Mouse (Mus musculus) MN1 (cell line): ENCODE data around the gene Cep112.
A peak's percentile ranks its signal among the peaks of the same experiment; 100 is the strongest.

Experiments used
- DNase-seq: peaks from one replicate; pipeline ENCODE4 v3.0.0-alpha.2; 2016; ENCODE audit warnings: low spot score

Gene Cep112

DNA sequence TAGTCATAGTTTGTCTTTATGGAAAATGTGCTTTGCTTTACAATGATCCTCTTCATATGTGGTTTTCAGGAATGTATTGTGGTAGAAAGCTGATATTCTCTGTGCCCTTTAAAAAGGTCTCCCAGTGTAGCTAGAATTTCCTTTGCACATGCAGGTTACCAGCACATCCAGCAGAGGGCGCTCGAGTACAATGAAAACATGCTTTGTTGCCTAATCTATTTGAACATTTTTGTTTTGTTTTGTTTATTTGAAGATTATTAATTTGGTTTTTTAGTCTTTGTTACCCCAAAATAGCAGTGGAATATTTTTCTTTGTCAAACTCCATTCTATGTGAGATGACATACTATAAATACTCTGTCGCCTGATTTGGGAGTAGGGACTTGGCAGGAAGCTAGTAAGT lies 24.8 kb downstream of the Cep112 start:
- DNase-seq, result peak; percentile 57

DNA sequence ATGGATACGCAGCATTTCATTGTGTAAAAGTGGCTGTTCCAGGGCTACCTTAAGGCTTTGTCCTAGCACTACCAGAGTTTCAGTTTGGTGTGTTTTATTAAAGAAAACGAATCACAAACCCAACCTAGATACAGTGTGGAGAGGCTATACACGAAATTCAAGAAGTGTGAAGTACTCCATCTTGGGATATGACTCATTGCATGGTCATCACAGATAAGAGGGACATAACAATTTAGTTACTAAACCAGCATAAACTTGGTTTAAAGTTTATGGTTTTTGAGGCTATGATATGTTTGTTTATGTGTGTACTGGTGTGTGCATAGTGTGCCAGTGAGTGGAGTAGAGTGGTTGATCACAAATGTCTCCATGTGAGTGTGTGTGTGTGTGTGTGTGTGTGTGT lies 34.6 kb downstream of the Cep112 start:
- no peak for DNase-seq

DNA sequence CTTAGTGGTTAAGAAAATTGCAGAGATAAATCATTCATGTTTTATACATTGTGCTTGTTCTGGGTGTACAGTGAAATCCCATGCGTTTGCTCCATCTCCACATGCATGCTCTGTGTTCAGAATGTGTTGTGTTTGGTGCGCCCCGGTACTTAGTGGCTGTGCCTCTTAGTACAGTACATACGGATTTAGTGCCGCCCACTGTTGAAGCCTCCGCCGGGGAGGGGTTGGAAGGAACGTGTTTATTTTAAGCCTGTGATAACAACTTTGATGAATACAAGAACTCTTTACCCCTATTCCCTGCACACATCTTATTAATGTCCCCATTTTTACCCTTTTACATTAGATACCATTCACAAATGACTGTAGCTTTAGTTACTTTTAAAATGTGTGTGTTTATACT lies 39.1 kb downstream of the Cep112 start:
- DNase-seq, result no peak

DNA sequence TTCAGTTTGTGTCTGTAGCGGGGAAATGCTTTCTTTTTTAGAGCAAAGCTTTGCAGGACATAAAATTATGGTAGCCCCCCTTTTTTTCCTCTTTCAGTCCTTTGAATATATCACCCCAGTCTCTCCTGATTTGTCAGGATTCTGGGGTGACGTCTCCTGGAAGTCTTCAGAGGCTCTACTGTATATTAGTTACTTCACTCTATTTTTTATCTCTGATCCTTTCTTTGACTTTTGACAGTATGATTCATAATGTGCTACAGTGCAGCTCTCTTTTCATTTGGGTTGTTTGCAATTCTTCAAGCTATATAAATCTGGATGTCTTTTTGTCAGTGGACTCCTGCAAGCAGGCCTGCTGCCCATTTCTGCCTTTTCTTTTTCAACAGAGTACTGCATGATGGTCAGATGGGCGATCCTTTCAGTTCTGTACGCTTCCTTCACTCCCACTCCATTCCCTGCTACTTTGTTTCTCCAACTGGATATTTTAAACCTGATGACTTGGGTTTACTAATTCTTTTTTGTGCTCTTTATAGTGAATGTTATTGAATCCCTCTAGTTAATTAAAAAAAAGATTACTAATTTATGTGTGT lies 39.8 kb downstream of the Cep112 start:
- DNase-seq, result no peak

DNA sequence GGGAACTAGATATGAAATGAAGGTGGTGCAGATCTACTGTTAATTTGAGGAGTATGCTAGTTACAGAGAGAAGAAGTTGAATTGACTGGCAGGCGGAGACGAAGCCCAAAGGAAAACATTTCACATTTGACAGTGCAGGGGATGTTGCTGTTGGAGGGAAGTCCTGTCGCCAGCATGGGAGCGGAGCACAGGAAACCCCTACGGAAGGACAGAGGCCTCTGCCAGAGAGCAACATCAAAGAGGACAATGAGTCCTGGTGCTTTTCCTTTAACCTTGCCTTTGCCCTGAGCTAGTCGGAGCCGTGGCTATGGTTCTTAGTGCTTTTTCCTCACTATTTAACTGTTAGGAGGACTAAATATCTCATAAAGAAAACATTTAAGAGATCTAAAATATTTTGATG lies 50.7 kb downstream of the Cep112 start:
- DNase-seq, result no peak

DNA sequence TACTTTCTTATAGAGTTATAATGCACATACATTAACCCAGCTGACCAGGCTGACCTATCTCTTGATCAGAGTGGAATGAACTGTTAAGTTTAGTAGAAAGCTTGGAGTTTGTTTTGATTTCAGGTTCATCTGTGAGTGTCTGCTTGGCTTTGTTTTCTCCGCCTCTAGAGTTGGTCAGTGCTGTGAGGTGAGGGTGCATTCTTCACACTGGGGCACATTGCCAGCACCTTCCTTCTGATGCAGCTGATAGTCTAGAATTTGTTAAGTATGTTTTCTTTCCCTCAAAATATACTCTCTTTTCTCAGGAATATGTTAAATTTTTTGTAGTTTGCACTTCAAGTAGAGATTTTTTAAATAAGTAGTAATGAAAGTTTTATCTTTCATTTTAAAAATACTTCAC lies 51.2 kb downstream of the Cep112 start:
- DNase-seq, result no peak

DNA sequence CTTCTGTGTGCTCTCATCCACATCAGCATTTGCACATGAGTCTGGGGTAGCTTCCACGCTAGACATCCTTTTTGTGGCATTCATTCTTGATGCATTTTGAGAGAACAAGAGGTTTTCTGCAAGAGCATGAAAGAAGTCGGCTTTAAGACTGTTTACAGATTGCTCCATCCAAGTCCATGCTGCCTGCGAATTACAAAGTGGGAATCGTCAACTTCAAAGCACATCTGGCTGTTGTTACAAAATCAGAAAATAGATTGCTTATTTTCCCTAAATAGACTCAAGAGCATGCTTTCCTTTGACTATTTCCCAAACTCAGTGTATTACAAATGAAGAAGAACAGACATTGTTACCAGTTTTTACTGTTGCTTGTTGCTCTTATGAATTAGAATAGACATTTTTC lies 59.0 kb downstream of the Cep112 start:
- DNase-seq, result no peak

DNA sequence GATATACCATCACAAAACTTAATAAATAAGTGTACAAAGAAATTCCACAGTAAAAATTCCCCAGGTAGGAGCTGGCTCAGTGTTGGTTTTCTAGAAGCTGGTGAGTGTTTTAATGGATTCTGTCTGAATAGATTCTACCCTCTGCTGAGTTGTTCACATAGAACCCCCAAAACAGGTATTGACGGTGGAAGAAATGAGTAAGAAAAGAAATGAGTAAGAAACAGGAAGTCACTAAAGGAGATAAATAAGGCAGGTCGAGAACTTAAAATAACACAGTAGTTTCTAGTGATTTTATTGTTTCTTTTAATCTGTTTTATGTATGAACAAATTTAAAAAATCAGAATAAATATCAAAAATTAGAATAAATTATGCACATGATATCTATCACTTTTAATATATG lies 63.3 kb downstream of the Cep112 start:
- no peak for DNase-seq

DNA sequence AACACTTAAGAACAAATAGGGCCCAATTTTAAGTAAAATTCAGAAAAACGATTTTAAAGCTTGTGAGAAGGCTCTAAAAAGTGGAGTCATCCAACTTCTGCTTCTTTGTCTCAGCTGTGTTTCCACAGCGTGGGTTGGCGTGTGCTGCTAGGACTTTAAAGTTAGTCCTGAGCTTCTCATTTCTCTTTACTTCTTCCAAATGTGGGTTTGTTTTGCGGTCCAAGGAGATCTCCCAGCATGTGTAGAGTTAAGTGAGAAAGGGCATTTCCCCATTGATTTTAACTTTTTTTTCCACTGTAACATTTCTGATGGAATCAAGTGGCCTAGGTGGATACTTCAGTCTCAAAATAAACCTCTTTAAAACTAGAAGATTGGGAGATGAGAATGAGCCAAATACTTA lies 64.9 kb downstream of the Cep112 start:
- DNase-seq, result no peak

DNA sequence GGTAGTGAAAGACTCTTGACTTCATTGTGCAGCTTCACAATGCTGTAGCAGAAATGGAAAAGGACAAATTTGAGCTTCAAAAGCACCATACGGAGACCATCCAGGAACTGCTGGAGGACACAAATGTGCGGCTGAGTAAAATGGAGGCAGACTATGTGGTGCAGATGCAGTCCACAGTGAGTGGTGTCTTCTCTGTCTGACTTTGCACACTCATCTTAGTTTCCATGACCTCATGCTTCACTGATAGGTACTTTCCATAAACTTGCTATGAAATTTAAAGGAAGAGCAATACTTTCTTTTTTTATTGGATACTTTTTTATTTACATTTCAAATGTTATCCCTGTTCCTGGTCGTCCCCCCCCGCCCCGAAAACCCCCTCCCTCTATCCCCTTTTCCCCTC lies 83.2 kb downstream of the Cep112 start:
- DNase-seq, result no peak

DNA sequence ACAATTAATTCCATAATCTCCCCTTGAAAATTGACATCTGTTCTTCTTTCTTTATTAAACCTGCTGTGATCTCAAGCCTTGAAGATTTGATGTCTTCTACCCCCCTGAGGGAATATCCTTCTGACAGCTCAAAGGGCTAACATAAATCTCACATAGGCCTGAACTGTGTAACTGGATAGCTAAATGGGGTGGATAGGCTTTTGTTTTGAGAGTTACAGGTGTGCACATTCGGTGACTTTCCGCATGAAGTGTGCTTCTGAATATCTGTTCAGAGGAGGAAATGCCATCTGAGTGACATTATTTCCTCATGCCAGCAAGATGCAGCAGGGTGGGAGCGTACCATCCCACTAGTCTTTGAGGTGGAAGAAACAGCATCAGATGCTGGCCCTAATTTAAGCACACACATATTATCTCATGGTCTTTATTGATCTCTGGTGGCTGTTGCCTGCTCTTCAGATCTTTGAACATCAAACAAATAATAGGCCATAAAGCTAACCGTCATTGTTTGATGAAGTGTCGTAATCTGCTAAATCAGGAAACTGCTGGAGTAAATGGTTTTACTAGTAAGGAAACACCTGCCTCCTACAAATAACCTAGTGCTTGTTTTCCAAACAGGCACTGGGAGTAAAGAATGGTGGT lies 102.9 kb downstream of the Cep112 start:
- DNase-seq, result no peak

DNA sequence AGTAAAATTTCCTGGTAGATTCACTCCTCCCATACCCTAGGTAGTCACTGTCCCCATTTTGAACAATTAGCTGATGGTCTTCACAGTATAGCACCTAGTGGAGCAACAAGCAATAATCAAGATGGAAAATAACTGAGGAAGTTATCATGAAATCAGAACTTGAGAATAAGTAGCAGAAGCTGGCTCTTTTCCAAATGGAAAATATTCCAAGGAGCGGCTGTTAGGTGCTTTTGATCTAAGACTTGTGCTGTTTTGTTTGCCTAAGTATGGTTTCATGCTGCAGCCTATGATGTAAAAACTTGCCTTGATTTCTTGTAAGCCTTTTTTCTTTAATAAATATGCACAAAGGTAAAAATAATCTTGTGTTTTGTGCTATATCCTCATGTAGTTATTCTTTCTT lies 107.9 kb downstream of the Cep112 start:
- DNase-seq, result no peak

DNA sequence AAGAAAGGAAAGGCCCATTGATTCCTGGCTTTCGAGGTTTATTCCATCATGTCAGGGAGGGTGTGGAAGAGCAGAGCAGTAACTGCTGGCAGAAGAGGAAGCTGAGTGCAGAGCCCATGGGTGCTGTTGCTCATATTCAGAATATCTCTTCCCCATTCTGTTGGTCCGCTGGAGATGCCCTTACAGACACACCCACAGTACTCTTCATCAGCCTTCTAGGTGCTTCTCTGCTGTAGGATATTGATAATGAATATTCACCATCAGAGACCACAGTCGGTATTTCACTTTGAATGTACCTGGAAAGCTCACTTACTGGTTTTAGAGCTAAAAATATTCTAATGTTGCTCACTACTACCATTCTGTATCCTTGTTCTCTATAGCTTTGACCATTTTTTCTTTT lies 109.0 kb downstream of the Cep112 start:
- no peak for DNase-seq

DNA sequence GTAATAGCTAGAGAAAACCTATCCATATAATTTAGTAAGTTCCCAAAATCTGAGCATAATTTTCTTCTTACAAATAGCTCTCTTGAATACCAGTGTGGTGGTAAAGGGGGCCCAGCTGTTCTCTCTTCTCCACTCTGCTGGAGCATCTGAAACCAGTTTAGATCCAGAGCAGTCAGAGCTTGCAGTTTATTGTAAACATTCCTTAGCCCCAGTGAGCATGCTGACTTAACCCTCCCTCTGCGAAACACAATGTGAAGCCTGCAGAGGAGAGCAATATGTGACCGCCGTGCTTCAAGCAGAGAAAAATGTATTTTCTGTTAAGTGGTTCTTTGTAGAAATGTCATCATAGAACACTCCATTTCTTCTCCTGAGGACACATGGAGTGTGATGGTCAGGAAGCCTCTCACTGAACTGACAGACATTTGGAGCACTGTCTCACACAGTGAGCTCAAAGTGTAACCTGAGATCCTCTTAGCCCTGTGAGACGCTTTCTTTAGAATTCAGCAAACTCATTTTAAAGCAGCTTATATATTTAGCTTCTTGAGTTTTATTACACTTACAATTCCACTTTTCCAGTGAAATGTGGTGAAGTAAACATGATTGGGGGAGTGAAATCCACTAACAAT lies 128.1 kb downstream of the Cep112 start:
- no peak for DNase-seq

DNA sequence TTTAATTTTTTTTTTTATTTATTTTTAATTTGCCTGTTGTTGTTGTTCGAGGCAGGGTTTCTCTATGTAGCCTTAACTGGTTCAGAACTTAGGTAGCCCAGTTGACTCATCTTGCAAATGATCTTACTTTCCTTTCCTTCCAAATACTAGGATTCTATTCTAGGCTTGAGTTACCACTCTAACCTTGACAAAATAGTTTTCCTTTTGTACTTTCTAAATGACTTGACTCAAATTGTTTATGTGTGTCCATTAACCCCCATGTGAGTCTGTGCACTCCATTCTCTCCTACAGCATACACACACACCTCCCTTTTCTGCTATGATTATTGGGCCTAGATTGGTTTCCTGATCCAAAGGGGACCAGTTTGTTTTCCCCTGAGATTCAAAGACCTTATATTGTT lies 128.9 kb downstream of the Cep112 start:
- no peak for DNase-seq

DNA sequence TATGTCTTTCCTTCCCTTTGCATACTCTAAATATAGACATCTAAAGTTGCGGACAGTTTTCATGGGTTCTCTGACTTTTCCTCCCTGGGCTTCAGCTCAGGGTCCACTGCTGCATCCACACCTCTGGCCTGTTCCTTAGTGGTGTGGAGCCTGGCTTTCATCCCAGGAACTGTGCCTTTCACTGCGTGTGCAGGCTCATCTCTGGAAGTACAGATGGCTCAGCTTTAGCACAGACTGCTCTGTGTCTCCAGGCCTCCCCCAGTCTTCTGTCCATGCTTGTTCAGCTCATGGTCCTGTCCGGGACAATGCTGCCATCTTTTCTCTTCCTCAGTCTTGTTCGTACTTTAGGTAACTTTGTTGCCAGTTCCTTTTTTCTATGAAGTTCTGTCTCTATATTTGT lies 133.6 kb downstream of the Cep112 start:
- no peak for DNase-seq

DNA sequence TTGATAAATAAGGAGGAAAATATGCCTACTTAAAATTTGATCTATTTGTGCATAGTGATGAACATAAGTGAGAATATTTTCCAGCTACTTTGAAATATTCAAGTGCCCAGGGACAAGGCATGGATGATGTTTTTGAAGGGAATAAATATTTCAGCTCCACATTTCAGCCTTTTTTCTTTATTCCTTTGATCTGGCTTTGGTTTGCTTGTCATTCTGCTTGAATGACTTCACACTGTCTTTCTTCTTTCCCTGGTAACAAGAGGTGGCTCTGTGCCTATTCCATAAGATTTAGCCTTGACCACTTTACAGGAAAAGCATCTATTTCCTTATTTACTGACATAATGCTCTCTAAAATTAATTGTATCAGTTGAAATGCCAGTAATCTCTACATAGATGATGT lies 134.5 kb downstream of the Cep112 start:
- no peak for DNase-seq

DNA sequence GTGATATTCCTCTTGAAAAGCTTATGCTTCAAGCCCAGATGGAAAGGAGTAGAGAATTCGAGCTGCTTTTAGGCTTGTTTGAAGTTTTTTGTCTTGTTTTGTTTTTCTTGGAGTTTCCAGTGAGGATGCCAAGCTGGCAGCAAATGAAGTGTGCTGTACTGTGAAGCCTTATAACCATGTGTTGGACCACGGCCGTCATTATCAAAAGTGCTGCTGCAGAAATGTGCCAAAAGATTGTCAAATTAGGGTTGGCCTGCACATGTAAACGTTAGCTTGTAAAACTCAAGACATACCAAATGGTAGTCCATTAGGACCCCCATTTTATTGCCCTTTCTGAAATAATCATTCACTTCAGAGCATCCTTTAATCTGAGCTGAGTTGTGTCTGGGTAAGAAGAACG lies 137.1 kb downstream of the Cep112 start:
- DNase-seq, result no peak

DNA sequence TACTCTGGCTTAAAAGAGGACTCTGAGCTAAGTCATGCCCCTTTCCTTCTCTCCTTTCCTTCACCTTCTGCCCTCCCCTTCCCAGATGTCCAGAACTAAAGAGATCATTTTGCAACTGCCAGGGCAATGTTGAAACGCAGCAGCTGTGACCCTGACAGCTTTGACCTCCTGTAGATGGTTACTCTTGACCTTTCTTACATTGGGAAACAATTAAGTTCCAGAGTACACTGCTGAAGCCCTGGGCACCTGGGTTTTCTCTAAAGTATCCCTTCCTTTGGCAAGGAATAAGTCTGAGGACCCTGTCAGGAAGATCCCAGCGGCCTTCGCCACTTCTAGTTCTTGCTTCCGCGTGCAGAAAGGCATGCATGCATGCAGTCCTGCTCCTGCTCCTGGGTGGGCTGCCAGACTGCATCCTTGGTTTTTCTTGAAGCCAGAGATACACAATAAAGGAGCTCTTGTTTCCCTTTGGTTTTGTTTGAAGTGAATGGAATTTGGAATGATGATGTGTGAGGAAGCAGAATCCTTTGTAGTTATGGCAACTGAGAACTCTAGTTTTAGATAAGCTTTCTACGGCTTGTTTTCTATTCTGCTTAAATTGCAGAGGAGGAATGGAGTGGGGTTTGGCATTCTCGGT lies 161.7 kb downstream of the Cep112 start:
- DNase-seq, result no peak

DNA sequence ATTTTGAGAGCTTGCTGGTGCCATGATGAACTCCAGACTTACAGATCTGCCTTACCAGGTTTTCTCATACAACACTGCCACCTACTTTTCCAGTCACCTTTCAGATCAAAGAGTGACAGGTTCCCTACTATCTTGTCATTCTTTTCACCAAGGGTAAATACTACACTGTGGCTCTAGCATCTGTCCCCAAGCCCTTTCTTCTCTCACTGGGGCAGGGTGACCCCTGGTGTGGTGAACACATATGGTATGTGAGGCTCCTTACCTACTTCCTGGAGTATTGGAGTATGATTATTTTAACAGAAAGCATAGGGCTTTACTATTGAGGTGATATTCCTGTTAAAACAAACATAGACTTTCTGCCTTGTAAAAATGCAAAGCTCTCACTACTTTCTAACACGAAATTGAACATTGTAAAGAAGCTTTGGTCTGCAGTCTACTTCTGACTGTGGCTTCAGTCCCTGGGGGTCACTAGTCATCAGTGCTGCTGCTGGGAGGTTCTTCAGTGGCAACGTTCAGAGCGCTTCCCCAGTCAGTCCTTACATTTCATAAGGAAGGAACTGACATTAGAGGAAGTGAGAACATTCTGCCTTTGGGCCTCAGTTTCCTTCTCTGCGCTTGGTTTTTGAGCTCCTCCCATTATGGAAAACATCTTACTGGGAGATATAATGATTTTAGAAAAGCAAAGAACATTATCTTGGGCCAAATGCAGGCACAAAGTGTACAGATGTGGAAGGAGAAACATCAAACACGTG lies 168.4 kb downstream of the Cep112 start:
- DNase-seq, result no peak

DNA sequence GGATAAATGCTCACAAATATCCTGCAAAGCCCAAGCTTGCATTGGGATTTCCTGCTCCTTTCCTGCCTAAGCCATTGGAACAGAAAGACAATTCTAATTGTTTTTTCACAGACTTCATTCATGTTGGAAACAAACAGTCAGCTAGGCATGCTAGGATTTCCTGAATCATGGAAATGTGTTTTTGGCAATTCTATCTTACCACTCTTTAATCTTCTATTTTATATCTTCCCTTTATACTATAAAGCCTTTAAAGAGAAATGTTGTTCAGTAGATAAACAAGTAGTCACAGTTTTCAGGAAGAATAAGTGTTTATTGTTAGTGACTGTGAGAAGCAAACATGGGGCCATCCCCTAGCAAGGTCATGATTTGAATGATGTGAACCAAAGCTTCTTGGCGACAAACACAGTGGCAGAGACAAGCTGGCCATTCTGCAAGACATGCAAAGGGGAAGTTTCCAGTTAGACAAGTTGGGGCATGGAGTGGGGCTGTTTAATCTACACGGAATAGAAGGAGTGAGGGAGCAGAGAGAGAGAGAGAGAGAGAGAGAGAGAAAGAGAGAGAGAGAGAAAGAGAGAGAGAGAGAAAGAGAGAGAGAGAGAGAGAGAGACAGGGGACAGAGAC lies 169.1 kb downstream of the Cep112 start:
- DNase-seq, result no peak

DNA sequence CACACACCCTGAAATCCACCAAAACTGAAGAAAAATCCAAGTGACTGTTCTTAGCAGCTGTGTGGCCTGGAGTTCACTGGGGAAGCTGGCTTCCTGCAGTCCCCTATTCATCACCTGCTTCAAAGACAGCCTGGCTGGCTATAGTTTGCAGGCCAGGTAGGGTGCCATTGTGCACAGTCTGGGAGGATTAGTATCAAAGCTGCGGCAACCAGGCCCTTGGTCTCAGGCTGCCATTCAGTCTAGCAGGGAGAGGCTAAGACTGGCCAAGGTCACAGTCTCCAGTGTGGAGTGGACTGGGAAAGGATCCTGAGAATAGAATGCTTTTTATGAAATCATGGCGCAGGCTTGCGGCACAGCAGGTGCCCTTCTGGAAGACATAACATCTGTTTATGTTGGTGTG lies 180.3 kb downstream of the Cep112 start:
- DNase-seq, result no peak
